Mouse (Mus musculus): ENCODE measurements around the gene Usp32.

DNA sequence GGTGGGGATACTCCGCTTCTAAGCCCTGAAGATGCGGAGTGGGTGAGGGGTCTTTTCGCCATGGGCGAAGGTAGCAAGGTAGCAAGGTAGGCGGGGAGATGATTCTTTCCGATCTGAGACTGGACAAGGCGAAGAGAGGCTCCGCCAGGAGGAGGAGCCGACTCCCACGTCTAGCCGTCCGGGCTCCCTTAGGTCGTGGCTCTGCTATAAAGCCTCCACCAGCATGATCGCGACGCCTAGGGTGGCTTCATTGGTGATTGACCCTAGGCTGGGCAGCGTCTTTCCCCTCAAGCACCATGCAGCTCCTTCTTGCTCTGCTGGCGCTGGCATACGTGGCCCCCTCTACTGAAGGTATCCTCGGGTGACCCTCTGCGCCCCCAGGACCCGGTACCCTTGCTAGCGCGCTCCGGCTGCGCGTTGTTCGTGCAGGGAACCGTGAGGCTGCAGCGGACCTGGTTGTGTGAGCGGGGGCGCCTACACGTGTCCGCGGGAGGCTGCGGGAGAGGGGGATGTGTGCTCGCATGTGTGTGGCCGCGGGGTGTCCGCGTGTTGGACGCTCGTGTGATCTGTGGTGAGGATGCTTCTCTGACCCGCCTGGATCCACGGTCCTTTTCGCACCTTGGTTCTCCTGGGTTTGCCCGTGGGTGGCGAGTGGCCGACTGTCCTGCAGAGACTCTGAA lies 182.2 kb downstream of the Usp32 start, which contains the start of gene Car4:
- TF ChIP-seq CTCF (IDR thresholded peaks at IDR 0.05; ENCODE audit: extremely low read depth, insufficient read depth, insufficient read length, insufficient replicate concordance) (no peak), POLR2A (IDR thresholded peaks at IDR 0.05; ENCODE audit: low read depth, low read length) (no peak)
